Comparison of ENCODE assay signal across 15 mouse cellular contexts in the genomic region with DNA sequence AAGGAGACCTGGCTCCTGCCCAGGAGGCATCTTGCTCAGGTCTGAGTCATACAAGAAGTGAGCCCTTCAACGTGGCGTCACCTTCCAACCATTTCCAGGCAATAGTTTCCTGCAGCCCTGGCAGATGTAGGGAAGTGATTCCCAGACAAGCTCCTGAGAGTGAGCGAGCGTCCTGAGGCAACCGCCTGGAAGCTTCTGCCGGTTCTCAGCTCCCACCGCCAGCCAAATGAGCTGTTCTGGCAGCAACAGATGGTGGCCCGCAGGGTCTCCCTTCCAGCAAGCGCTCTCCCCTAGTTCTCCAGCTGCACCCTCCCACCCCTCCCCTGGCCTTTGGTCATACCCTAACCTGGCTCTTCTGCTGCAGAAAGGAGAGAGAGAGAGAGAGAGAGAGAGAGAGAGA. TPM values are rescaled to one million over a fixed set of nuclear protein-coding genes. Genes with fewer than 3 reads are reported as not detected.
DNase-seq lines count a peak whose midpoint lies in the region; ATAC-seq lines count a peak whose summit lies in the region.
"Had no signal": no experiment of that assay in that cellular context is flagged by ENCODE, and none has a peak within 500 bp of the region (broad histone marks: within the 10 kb centered on the region; RNA-seq: fewer than 3 reads in every experiment).

No protein-coding gene starts in this region.

- H3K4me1 ChIP-seq in hindbrain, embryonic 15.5 days (replicated peaks) = no peaks in the 10 kb centered on the region
- 0 out of 2 replicates have a peak, but pooled peaks cover 3% of the 10 kb centered on the region for H3K4me1 ChIP-seq in hindbrain, embryonic 13.5 days (replicated peaks)
- no peaks in the 10 kb centered on the region for H3K4me1 ChIP-seq in midbrain, embryonic 14.5 days (ENCODE audit: control insufficient read depth, insufficient read depth, low read length)
- no peaks in the 10 kb centered on the region for H3K4me1 ChIP-seq in midbrain, embryonic 16.5 days (ENCODE audit: control insufficient read depth, insufficient read depth, low read length)
- H3K4me1 ChIP-seq in embryonic facial prominence, embryonic 10.5 days = no peaks in the 10 kb centered on the region; the same call in 1 of the 2 replicates
- H3K4me1 ChIP-seq: embryonic facial prominence, embryonic 12.5 days had no signal

- no peaks in the 10 kb centered on the region for H3K36me3 ChIP-seq in hindbrain, embryonic 15.5 days
- H3K36me3 ChIP-seq in hindbrain, embryonic 13.5 days = no peaks in the 10 kb centered on the region
- no peaks in the 10 kb centered on the region for H3K36me3 ChIP-seq in midbrain, embryonic 14.5 days (ENCODE audit: control insufficient read depth, insufficient read depth, low read length)
- no peaks in the 10 kb centered on the region for H3K36me3 ChIP-seq in midbrain, embryonic 16.5 days (ENCODE audit: control insufficient read depth, insufficient read depth, low read length)
- no peaks in the 10 kb centered on the region for H3K36me3 ChIP-seq in embryonic facial prominence, embryonic 10.5 days (replicated peaks)
- H3K36me3 ChIP-seq: embryonic facial prominence, embryonic 12.5 days; forebrain, embryonic 12.5 days; kidney, embryonic 15.5 days; limb, embryonic 12.5 days had no signal

- no peak overlapping the region for H3K9ac ChIP-seq in hindbrain, embryonic 15.5 days
- H3K9ac ChIP-seq in hindbrain, embryonic 13.5 days = no peak overlapping the region
- H3K9ac ChIP-seq in midbrain, embryonic 14.5 days (replicated peaks; ENCODE audit: low read length) = no peak overlapping the region
- no peak overlapping the region for H3K9ac ChIP-seq in midbrain, embryonic 16.5 days (ENCODE audit: low read depth, low read length)
- H3K9ac ChIP-seq: embryonic facial prominence, embryonic 12.5 days; forebrain, embryonic 12.5 days; kidney, embryonic 15.5 days; limb, embryonic 12.5 days had no signal

- peak; percentile 16 for DNase-seq in midbrain, embryonic 14.5 days
- DNase-seq in embryonic facial prominence, embryonic 10.5 days (ENCODE audit: low spot score) = peak; percentile 16
- DNase-seq in retina, embryonic 14.5 days (ENCODE audit: low spot score) = peak; percentile 31
- no peak for DNase-seq in kidney, postnatal 10 days
- DNase-seq: adrenal gland, postnatal 36 days; cerebellum, adult 8-10 months; layer of hippocampus, adult 9-11 months had no signal

- H3K9me3 ChIP-seq in hindbrain, embryonic 15.5 days = no peaks in the 10 kb centered on the region
- H3K9me3 ChIP-seq in hindbrain, embryonic 13.5 days = no peaks in the 10 kb centered on the region
- no peaks in the 10 kb centered on the region for H3K9me3 ChIP-seq in midbrain, embryonic 14.5 days (ENCODE audit: control insufficient read depth, low read length)
- H3K9me3 ChIP-seq in midbrain, embryonic 16.5 days (replicated peaks; ENCODE audit: control insufficient read depth, low read length, poor library complexity, severe bottlenecking) = no peaks in the 10 kb centered on the region
- no peaks in the 10 kb centered on the region for H3K9me3 ChIP-seq in embryonic facial prominence, embryonic 10.5 days
- H3K9me3 ChIP-seq: embryonic facial prominence, embryonic 12.5 days; forebrain, embryonic 12.5 days; kidney, embryonic 15.5 days; limb, embryonic 12.5 days had no signal

- 0 out of 2 replicates have a peak, but pooled peaks have one; percentile 19 for ATAC-seq in hindbrain, embryonic 15.5 days (ENCODE audit: low FRiP score, low read depth)
- no peak for ATAC-seq in hindbrain, embryonic 13.5 days (ENCODE audit: low FRiP score)
- no peak for ATAC-seq in midbrain, embryonic 14.5 days (ENCODE audit: low FRiP score, low TSS enrichment)
- no peak for ATAC-seq in midbrain, embryonic 16.5 days

- no peaks in the 10 kb centered on the region for H3K27me3 ChIP-seq in hindbrain, embryonic 15.5 days
- no peaks in the 10 kb centered on the region for H3K27me3 ChIP-seq in hindbrain, embryonic 13.5 days
- no peaks in the 10 kb centered on the region for H3K27me3 ChIP-seq in midbrain, embryonic 14.5 days (ENCODE audit: control insufficient read depth, insufficient read depth, low read length)
- no peaks in the 10 kb centered on the region for H3K27me3 ChIP-seq in midbrain, embryonic 16.5 days (ENCODE audit: control insufficient read depth, insufficient read depth, low read depth, low read length)
- H3K27me3 ChIP-seq in embryonic facial prominence, embryonic 10.5 days (replicated peaks; ENCODE audit: low read depth, poor library complexity, severe bottlenecking) = 0 out of 2 replicates have a peak, but pooled peaks cover 3% of the 10 kb centered on the region
- H3K27me3 ChIP-seq: embryonic facial prominence, embryonic 12.5 days; forebrain, embryonic 12.5 days; kidney, embryonic 15.5 days had no signal

- 56% methylated on average over 9 of the region's 9 CpGs for WGBS in hindbrain, embryonic 15.5 days
- 49% methylated on average over 9 of the region's 9 CpGs for WGBS in hindbrain, embryonic 13.5 days
- 73% methylated on average over 9 of the region's 9 CpGs for WGBS in midbrain, embryonic 14.5 days
- 65% methylated on average over 9 of the region's 9 CpGs for WGBS in midbrain, embryonic 16.5 days
- WGBS in embryonic facial prominence, embryonic 10.5 days = 64% methylated on average over 9 of the region's 9 CpGs

- H3K4me3 ChIP-seq in hindbrain, embryonic 15.5 days = no peak overlapping the region
- no peak overlapping the region for H3K4me3 ChIP-seq in hindbrain, embryonic 13.5 days
- H3K4me3 ChIP-seq in midbrain, embryonic 14.5 days (replicated peaks; ENCODE audit: low read depth, low read length) = no peak overlapping the region
- no peak overlapping the region for H3K4me3 ChIP-seq in midbrain, embryonic 16.5 days (ENCODE audit: low read depth, low read length)
- no peak overlapping the region for H3K4me3 ChIP-seq in embryonic facial prominence, embryonic 10.5 days
- H3K4me3 ChIP-seq: embryonic facial prominence, embryonic 12.5 days; forebrain, embryonic 12.5 days; kidney, embryonic 15.5 days; limb, embryonic 12.5 days had no signal

- no peak overlapping the region for H3K4me2 ChIP-seq in hindbrain, embryonic 15.5 days
- no peak overlapping the region for H3K4me2 ChIP-seq in hindbrain, embryonic 13.5 days
- H3K4me2 ChIP-seq in midbrain, embryonic 14.5 days (ENCODE audit: low read length) = no peak overlapping the region
- no peak overlapping the region for H3K4me2 ChIP-seq in midbrain, embryonic 16.5 days (ENCODE audit: low read length)
- H3K4me2 ChIP-seq: embryonic facial prominence, embryonic 12.5 days; forebrain, embryonic 12.5 days; kidney, embryonic 15.5 days; limb, embryonic 12.5 days had no signal

- H3K27ac ChIP-seq in hindbrain, embryonic 15.5 days (replicated peaks) = no peak overlapping the region
- no peak overlapping the region for H3K27ac ChIP-seq in hindbrain, embryonic 13.5 days
- H3K27ac ChIP-seq in midbrain, embryonic 14.5 days (replicated peaks; ENCODE audit: low read depth, low read length) = no peak overlapping the region
- no peak overlapping the region for H3K27ac ChIP-seq in midbrain, embryonic 16.5 days (ENCODE audit: low read length)
- no peak overlapping the region for H3K27ac ChIP-seq in embryonic facial prominence, embryonic 10.5 days (replicated peaks)
- H3K27ac ChIP-seq: embryonic facial prominence, embryonic 12.5 days; forebrain, embryonic 12.5 days; kidney, embryonic 15.5 days; limb, embryonic 12.5 days had no signal

RNA-seq across cellular contexts. Expression of gene March10, which starts 54.2 kb away (rescaled TPM):
- polyA plus RNA-seq in hindbrain, embryonic 15.5 days (2015; fragmentation: Nextera tagmentation; extraction: Ambion mirVana) = 0.32 and 0.46 TPM in 2 replicates
- polyA plus RNA-seq in hindbrain, embryonic 13.5 days (2015; fragmentation: Nextera tagmentation; extraction: Ambion mirVana) = 0.42 and 0.56 TPM in 2 replicates
- 0.21 and 0.22 TPM in 2 replicates for polyA plus RNA-seq in midbrain, embryonic 14.5 days (2014; fragmentation: Nextera tagmentation; extraction: Ambion mirVana)
- 0.45 and 0.73 TPM in 2 replicates for polyA plus RNA-seq in midbrain, embryonic 16.5 days (2015; fragmentation: Nextera tagmentation; extraction: Ambion mirVana)
- polyA plus RNA-seq in embryonic facial prominence, embryonic 10.5 days (2016; fragmentation: Nextera tagmentation; extraction: Ambion mirVana) = 0.06 and 0.16 TPM in 2 replicates
- polyA plus RNA-seq: forebrain, embryonic 12.5 days; limb, embryonic 12.5 days; urinary bladder, adult 2 months had no signal
